Mouse (Mus musculus) kidney, adult 2 months (tissue): ENCODE data around the gene Tmem251. TPM values are rescaled to one million over a fixed set of nuclear protein-coding genes. Genes with fewer than 3 reads are reported as not detected.
A peak's percentile ranks its signal among the peaks of the same experiment; 100 is the strongest.

Source experiments
- DNase-seq: peaks from one replicate; pipeline ENCODE4 v3.0.0; 2021
- H3K27ac ChIP-seq: fragments of 200-500 bp; 2 replicates; pipeline ENCODE4 v1.5.1; 2012; ENCODE audit warnings: low read depth, low read length, control low read depth, inconsistent platforms; ENCODE audit not compliant: insufficient read depth
- H3K27me3 ChIP-seq: fragments of 200-500 bp; replicated peaks from 2 replicates; pipeline ENCODE4 v1.6.1; 2012; ENCODE audit warnings: mild to moderate bottlenecking, moderate library complexity, low read length, inconsistent platforms; ENCODE audit not compliant: control insufficient read depth, insufficient read depth
- H3K36me3 ChIP-seq: fragments of 200-500 bp; 2 replicates; pipeline ENCODE4 v1.6.1; 2012; ENCODE audit warnings: mild to moderate bottlenecking, moderate library complexity, low read length, inconsistent platforms; ENCODE audit not compliant: control insufficient read depth, insufficient read depth
- H3K4me1 ChIP-seq: fragments of 200-500 bp; 2 replicates; pipeline ENCODE4 v1.6.1; 2011; ENCODE audit warnings: low read length; ENCODE audit not compliant: control insufficient read depth, insufficient read depth
- H3K4me3 ChIP-seq: fragments of 200-500 bp; 2 replicates; pipeline ENCODE4 v1.5.1; 2011; ENCODE audit warnings: mild to moderate bottlenecking, low read depth, low read length, control low read depth; ENCODE audit not compliant: insufficient read depth
- CTCF ChIP-seq: fragments of 200-500 bp; conservative IDR thresholded peaks from 2 replicates; pipeline ENCODE4 v1.5.1; 2011; ENCODE audit warnings: low read depth, mild to moderate bottlenecking, control low read depth, low read length, moderate library complexity, mixed read lengths; ENCODE audit not compliant: insufficient read depth, insufficient read length
- POLR2A ChIP-seq: fragments of 200-500 bp; IDR thresholded peaks from one replicate; pipeline ENCODE4 v1.6.1; 2011; ENCODE audit warnings: low read depth, low read length, control low read depth
- WGBS: fragments of 180-500 bp; shearing (Covaris S2); methylation state at CpG from one replicate; pipeline ENCODE4 v1.1.7; 2018; 5-methylcytosine and 5-hydroxymethylcytosine counted together
- polyA plus RNA-seq: library from polyadenylated mRNA; depleted of rRNA; stranded (reverse); fragments of >200 nt; gene quantifications from 2 replicates; pipeline ENCODE4 v1.2.3, GENCODE M21; 2012; rRNA removed

The Tmem251 gene
- 2.2 and 2.9 TPM in 2 replicates for polyA plus RNA-seq

DNA sequence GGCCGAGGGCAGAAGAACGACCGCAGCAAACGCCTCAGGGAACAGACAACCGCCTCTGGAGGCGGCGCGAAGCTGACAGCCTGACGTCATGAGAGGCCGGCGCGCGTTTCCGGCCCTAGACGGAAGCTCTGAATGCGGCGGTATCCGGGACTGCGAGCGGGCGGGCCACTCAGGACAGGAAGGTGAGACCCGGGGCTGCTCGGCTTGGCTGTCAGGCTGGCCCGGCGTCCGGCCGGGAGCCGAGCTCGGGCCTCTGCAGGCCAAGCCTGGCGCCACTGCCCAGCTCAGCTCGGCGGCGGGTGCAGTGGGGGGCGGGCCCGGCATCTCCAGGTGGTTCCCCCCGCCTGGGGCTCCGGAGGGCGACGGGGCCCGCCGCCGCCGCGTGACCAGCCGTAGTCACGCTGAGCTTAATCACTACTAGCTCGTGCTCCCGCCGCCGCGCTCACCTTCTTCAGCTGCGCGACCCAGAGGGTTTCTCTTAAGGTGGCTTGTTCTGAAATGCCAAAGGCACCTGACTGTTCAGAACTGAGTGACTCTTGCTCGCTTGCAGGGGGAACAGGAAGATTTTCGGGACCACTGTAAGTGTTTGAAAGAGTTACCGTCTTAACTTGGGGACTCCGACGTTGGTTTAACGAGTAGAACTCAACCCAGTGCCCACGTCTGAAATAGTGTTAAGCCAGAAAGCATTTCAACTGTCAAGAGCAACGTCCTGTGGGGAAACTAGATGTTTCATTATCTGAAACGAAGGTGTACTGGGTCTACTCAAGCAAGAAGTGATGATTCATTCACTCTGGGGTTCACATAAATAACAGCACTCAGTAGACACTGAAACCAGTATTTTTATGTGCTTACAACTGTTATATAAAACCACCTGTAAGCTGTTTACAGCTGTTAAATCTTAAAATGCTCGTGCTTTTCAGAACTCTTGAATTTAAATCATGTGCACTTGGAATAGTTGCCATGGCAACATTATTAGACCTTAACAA lies at the start of gene Tmem251, which contains the start of gene Moap1:
Gene Tmem251 (plus strand): TSS at position 174 of the 986 bp plus-strand sequence.
Gene Moap1 (minus strand): TSS at position 73 of the 986 bp plus-strand sequence.
- H3K4me3 ChIP-seq = peak within 1 kb of the TSS; percentile 98
- H3K4me1 ChIP-seq = peaks cover 8% of the 10 kb centered on the region
- TF ChIP-seq CTCF (no peak), POLR2A (peak; percentile 52)
- H3K27ac ChIP-seq = peak within 1 kb of the TSS; percentile 91
- no peaks in the 10 kb centered on the region for H3K27me3 ChIP-seq
- no peaks in the 10 kb centered on the region for H3K36me3 ChIP-seq
- under 1% methylated on average over 63 of the region's 63 CpGs for WGBS
- peak; percentile 95 for DNase-seq

DNA sequence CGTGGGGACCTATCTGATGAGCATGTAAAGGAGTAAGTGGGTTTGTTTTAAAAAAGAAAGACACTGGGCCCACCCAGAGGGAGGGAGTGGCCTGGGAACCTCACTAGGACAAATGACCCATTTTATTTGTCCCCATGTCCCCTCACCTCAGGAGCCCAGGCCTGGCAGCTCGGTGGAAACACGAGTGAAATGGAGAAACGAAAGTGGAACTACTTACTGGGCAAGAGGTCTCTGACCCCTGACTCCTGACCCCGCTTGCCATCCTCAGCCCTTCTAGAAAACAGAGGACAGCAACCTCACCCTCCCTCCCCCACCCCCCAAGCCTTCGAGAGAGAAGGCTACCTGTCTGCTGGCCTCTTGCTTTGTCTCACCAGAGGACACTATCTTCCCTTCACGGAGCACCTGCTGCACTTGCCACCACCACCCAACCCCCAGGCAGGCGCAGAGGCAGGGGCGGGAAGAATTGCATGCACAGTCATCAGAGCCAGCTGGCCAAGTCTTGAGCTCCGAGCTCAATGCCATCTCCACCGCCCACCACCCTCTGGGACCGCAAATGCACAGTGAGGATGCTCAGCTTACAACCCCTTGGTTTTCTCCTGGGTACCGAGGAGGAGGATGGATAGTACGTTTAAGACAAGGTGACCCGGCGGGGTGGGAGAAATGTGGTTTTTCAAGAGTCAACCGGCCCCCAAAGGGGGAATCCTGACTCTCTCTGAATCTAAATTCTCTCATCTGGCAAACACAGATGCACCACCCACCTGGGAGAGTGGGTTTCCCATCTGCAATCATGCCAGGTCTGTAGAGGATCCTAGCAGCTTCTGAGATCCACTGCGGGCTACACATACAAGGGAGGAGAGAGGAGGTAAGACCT lies 48.0 kb upstream of the Tmem251 start:
- Histone ChIP-seq H3K4me1 (peaks cover 13% of the 10 kb centered on the region), H3K36me3 (no peaks in the 10 kb centered on the region), H3K27me3 (no peaks in the 10 kb centered on the region), H3K4me3 (no peak overlapping the region), H3K27ac (no peak overlapping the region)
- TF ChIP-seq CTCF = no peak
- TF ChIP-seq POLR2A = no peak
- DNase-seq = no peak
- WGBS = 71% methylated on average over 18 of the region's 18 CpGs

DNA sequence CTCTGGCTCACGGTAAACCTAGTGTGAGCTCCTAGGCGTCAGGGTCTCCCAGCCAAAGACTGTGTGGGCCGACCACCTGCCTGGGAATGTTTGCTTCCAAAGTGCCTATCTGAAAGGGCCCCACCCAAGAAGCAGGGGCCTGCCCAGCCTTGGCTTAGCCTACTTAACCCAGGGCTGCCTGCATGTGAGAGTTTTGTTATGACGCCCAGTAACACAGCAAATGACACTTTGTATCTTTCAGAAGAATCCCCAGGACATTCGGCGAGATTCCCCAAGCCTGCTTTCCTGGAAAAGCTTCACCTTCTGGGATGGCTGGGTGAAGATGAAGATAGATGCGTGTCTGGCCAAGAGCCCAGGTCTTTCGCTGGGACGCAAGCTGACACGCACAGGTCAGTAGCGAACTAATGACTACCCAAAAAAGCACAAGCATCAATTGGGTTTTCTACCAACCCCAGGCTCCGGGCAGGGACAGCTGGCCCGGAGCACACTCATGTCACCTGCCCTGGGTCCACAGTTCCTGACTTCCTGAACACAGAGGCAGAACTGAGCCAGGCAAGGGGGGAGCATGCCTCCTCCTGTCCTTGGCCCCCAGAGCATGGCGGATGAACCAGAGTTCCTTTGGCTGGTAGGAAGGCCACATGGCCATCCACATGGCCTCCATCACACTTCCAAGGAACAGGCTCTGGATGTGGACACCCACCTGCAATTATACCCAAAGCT lies 46.8 kb upstream of the Tmem251 start:
- TF ChIP-seq CTCF (no peak), POLR2A (no peak)

DNA sequence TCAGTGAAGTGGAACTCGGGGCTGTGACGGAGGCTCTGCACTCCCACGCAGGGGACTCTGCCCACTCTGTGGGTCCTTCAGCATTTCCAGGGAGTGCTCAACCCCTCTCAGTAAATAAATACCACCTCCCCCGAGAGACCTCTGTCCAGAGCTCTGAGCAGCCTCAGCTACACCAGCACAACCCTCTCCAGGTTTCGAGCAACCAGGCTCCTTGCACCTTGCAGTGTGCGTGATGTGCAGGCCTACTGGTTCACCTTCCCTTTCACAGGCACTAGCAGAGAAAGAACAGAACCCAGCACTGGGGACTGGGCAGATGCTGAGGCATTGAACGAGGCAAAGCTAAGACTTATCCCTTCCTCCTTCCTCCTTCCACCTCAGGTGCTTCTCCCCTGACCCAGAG lies 46.2 kb upstream of the Tmem251 start:
- Histone ChIP-seq H3K27ac (no peak overlapping the region), H3K27me3 (no peaks in the 10 kb centered on the region), H3K36me3 (no peaks in the 10 kb centered on the region), H3K4me1 (0 out of 2 replicates have a peak, but pooled peaks cover 3% of the 10 kb centered on the region), H3K4me3 (no peak overlapping the region)
- TF ChIP-seq POLR2A = no peak
- TF ChIP-seq CTCF = no peak
- no peak for DNase-seq
- WGBS = 72% methylated on average over 7 of the region's 7 CpGs

More for the DNA sequence above, 46.8 kb upstream of the Tmem251 start:
- Histone ChIP-seq H3K4me3 (no peak overlapping the region), H3K4me1 (peaks cover 3% of the 10 kb centered on the region), H3K36me3 (no peaks in the 10 kb centered on the region), H3K27me3 (no peaks in the 10 kb centered on the region), H3K27ac (no peak overlapping the region)
- WGBS = 73% methylated on average over 14 of the region's 14 CpGs
- DNase-seq = peak; percentile 33

DNA sequence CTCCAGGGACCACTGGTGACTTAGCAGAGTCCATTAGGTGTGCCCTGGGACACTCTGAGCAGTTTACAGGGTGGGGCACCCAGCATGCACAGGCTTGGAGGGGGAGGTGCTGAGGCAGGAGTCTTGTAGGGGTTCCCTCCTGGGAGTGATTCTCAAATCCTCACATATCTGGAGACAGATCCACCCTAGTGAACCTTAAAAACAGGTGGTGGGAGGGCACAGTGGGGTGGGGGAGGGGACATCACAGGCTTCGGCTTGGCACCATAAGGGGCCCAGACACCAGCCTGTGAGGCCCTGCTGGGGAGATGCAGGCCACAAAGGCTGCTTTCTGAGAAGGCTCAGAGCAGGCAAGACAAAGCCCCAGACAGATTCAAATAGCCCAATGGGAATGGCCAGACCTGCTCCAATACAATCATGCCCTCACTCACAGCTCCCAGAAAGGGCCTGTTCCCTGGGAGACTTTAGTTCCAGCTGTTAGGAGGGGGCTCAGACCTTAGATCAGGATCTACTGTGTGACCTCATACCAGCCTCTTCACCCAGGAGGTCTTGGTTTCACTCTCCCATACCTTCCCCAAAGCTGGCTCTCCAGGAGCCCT lies 45.4 kb upstream of the Tmem251 start:
- WGBS = 94% methylated on average over 1 of the region's 1 CpGs
- Histone ChIP-seq H3K27ac (no peak overlapping the region), H3K4me1 (0 out of 2 replicates have a peak, but pooled peaks cover 4% of the 10 kb centered on the region), H3K27me3 (no peaks in the 10 kb centered on the region), H3K4me3 (no peak overlapping the region), H3K36me3 (no peaks in the 10 kb centered on the region)
- no peak for DNase-seq
- TF ChIP-seq CTCF (no peak), POLR2A (no peak)

DNA sequence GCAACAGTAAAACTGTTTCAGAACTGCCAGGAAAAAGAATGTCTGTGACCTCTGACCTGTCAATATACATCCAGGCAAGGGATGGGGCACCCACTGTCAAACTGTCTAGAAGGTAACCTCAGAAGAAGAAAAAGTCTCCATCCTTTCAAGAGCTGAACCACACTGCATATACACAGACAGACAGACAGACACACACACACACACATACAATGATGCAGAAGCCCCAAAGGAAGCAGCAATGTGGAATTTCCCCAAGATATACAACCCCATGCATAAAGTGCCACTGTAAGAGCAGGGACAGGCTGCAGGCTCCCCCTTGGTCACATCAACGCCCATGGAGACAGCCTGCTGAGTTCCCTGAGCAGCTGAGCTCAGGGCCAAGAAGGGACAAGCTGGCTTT lies 44.4 kb upstream of the Tmem251 start:
- DNase-seq = no peak
- Histone ChIP-seq H3K4me3 (no peak overlapping the region), H3K4me1 (0 out of 2 replicates have a peak, but pooled peaks cover 7% of the 10 kb centered on the region), H3K36me3 (no peaks in the 10 kb centered on the region), H3K27me3 (no peaks in the 10 kb centered on the region), H3K27ac (no peak overlapping the region)
- WGBS = 85% methylated on average over 1 of the region's 1 CpGs
- TF ChIP-seq CTCF (no peak), POLR2A (no peak)
